Mouse (Mus musculus): ENCODE results near the gene Cpa1. TPM values are rescaled to one million over a fixed set of nuclear protein-coding genes. Genes with fewer than 3 reads are reported as not detected.
A peak's percentile ranks its signal among the peaks of the same experiment; 100 is the strongest.

The Cpa1 gene
- polyA plus RNA-seq, 1 experiment from 2014 or later = 1.7 TPM

GRCm38 (mm10) chr6:30667585-30667984, 28.6 kb downstream of the Cpa1 start:
- Histone ChIP-seq H3K4me2 (ENCODE audit: low read depth, low read length) (no peak overlapping the region), H3K4me3 (ENCODE audit: low read depth, low read length) (no peak overlapping the region), H3K9ac (ENCODE audit: low read depth, low read length) (no peak overlapping the region), H3K27me3 (replicated peaks; ENCODE audit: control insufficient read depth, insufficient read depth, low read length) (no peaks in the 10 kb centered on the region), H3K36me3 (ENCODE audit: control insufficient read depth, insufficient read depth, low read length) (no peaks in the 10 kb centered on the region), H3K4me1 (ENCODE audit: control insufficient read depth, insufficient read depth, low read length) (peaks cover 64% of the 10 kb centered on the region), H3K27ac (replicated peaks; ENCODE audit: low read depth, low read length) (peak overlapping the region; percentile 73), H3K9me3 (ENCODE audit: control insufficient read depth, low read length) (no peaks in the 10 kb centered on the region)
- DNase-seq (ENCODE audit: low spot score) (peak; percentile 81), ATAC-seq (ENCODE audit: low read depth) (peak; percentile 27; the same call in 1 of the 2 replicates)
- 25% methylated on average over 5 of the region's 5 CpGs for WGBS

DNA sequence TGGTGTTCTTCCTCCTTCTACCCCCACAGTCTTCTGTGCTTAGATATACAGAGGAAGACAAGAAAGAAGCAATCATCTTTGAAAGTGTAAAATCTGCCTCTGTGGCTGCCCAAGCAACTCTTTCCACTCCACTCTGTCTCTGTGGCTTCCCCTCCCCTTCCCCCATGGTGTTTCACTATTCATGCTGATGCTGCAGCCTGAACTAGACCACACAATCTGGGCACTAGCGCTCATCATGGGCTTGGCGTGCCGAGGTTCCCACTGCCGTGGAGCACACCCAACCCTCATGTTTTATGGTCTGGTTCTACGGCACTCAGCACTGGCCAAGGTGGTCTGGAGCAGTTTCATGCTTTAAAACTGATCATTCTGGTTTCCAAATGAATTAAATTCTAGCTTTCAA, 32.7 kb downstream of the Cpa1 start:
- Histone ChIP-seq H3K27me3 (replicated peaks; ENCODE audit: control insufficient read depth, insufficient read depth, low read length) (no peaks in the 10 kb centered on the region), H3K9ac (ENCODE audit: low read depth, low read length) (no peak overlapping the region), H3K4me3 (ENCODE audit: low read depth, low read length) (no peak overlapping the region), H3K4me1 (ENCODE audit: control insufficient read depth, insufficient read depth, low read length) (peaks cover 72% of the 10 kb centered on the region), H3K9me3 (ENCODE audit: control insufficient read depth, low read length) (no peaks in the 10 kb centered on the region), H3K27ac (replicated peaks; ENCODE audit: low read depth, low read length) (peak overlapping the region; percentile 98), H3K36me3 (ENCODE audit: control insufficient read depth, insufficient read depth, low read length) (no peaks in the 10 kb centered on the region), H3K4me2 (ENCODE audit: low read depth, low read length) (no peak overlapping the region)
- WGBS = 48% methylated on average over 5 of the region's 5 CpGs
- peak; percentile 87 for DNase-seq (ENCODE audit: low spot score)
- peak; percentile 55 for ATAC-seq (ENCODE audit: low read depth)

- ATAC-seq (ENCODE audit: low read depth) (0 out of 2 replicates have a peak, but pooled peaks have one; percentile 26), DNase-seq (ENCODE audit: low spot score) (peak; percentile 64)
- H3K9me3 ChIP-seq (ENCODE audit: control insufficient read depth, low read length) = no peaks in the 10 kb centered on the region
- peak overlapping the region; percentile 98 for H3K27ac ChIP-seq (replicated peaks; ENCODE audit: low read depth, low read length)
- peak overlapping the region; percentile 11; the same call in 1 of the 2 replicates for H3K4me3 ChIP-seq (ENCODE audit: low read depth, low read length)
- H3K4me2 ChIP-seq (ENCODE audit: low read depth, low read length) = peak overlapping the region; percentile 48
- H3K9ac ChIP-seq (ENCODE audit: low read depth, low read length) = peak overlapping the region; percentile 65; the same call in 1 of the 2 replicates
- WGBS = 19% methylated on average over 14 of the region's 14 CpGs
- H3K4me1 ChIP-seq (ENCODE audit: control insufficient read depth, insufficient read depth, low read length) = peaks cover 63% of the 10 kb centered on the region
- H3K36me3 ChIP-seq (ENCODE audit: control insufficient read depth, insufficient read depth, low read length) = no peaks in the 10 kb centered on the region
- H3K27me3 ChIP-seq (replicated peaks; ENCODE audit: control insufficient read depth, insufficient read depth, low read length) = no peaks in the 10 kb centered on the region
Observed at GRCm38 (mm10) chr6:30673764-30674561, 34.9 kb downstream of the Cpa1 start.

GRCm38 (mm10) chr6:30674714-30675280, 35.8 kb downstream of the Cpa1 start:
- peak; percentile 89 for DNase-seq (ENCODE audit: low spot score)
- Histone ChIP-seq H3K9ac (ENCODE audit: low read depth, low read length) (peak overlapping the region; percentile 65), H3K4me2 (ENCODE audit: low read depth, low read length) (peak overlapping the region; percentile 48), H3K27me3 (replicated peaks; ENCODE audit: control insufficient read depth, insufficient read depth, low read length) (no peaks in the 10 kb centered on the region), H3K4me3 (ENCODE audit: low read depth, low read length) (peak overlapping the region; percentile 11; the same call in 1 of the 2 replicates), H3K36me3 (ENCODE audit: control insufficient read depth, insufficient read depth, low read length) (no peaks in the 10 kb centered on the region), H3K4me1 (ENCODE audit: control insufficient read depth, insufficient read depth, low read length) (peaks cover 61% of the 10 kb centered on the region), H3K9me3 (ENCODE audit: control insufficient read depth, low read length) (no peaks in the 10 kb centered on the region), H3K27ac (replicated peaks; ENCODE audit: low read depth, low read length) (peak overlapping the region; percentile 98)
- 24% methylated on average over 9 of the region's 9 CpGs for WGBS
- peak; percentile 53; the same call in 1 of the 2 replicates for ATAC-seq (ENCODE audit: low read depth)

DNA sequence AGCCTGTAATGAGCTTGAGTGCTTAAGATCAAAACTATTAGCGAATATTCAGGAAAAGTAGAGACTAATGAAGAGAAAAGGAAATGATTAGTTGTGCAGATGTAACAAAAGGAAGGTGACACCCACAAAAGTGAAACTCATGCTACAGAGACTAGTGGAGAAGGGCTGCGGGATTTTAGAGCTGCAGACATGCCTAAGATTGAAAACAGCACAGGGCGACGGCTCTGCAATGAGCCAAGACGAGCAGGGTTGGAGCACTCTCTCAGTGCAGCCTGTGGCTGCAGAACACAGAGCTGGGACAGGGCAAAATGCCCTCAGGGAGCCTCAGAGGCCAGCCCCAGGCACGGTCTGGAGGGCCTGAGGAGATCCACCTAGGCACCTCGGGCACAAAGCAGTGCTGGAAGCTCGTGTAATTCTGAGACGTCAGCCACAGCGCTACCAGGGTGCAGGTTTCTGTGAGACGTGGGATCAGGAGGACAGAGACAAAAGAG, 36.3 kb downstream of the Cpa1 start:
- H3K4me3 ChIP-seq (ENCODE audit: low read depth, low read length) = peak overlapping the region; percentile 8; the same call in 1 of the 2 replicates
- DNase-seq (ENCODE audit: low spot score) (peak; percentile 75), ATAC-seq (ENCODE audit: low read depth) (peak; percentile 61)
- H3K9ac ChIP-seq (ENCODE audit: low read depth, low read length) = peak overlapping the region; percentile 65
- H3K36me3 ChIP-seq (ENCODE audit: control insufficient read depth, insufficient read depth, low read length) = no peaks in the 10 kb centered on the region
- peak overlapping the region; percentile 98 for H3K27ac ChIP-seq (replicated peaks; ENCODE audit: low read depth, low read length)
- peaks cover 62% of the 10 kb centered on the region for H3K4me1 ChIP-seq (ENCODE audit: control insufficient read depth, insufficient read depth, low read length)
- peak overlapping the region; percentile 48 for H3K4me2 ChIP-seq (ENCODE audit: low read depth, low read length)
- 10% methylated on average over 11 of the region's 11 CpGs for WGBS
- no peaks in the 10 kb centered on the region for H3K9me3 ChIP-seq (ENCODE audit: control insufficient read depth, low read length)
- no peaks in the 10 kb centered on the region for H3K27me3 ChIP-seq (replicated peaks; ENCODE audit: control insufficient read depth, insufficient read depth, low read length)

- peaks cover 62% of the 10 kb centered on the region for H3K4me1 ChIP-seq (ENCODE audit: control insufficient read depth, insufficient read depth, low read length)
- H3K27ac ChIP-seq (replicated peaks; ENCODE audit: low read depth, low read length) = peak overlapping the region; percentile 98
- WGBS = 66% methylated on average over 6 of the region's 6 CpGs
Observed at GRCm38 (mm10) chr6:30676506-30676905, 37.5 kb downstream of the Cpa1 start.

DNA sequence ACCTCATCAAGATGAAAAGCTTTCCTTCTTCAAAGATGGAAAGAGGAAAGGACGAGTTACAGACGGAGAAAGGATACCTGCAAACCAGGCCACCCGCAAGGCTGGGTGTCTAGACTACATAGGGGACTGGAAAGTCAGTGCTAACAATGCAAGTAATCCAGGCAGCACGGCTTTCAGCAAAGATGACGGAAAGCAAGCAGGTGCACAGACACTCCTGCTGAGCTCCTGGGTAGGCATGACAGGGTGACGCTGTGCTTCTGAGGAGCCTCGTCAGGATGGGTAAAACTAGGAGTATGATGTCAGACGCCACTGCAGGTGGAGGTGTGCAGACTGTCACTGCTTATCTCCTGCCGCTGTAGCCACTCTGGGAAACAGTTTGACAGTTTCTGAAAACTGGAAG, 38.6 kb downstream of the Cpa1 start:
- 73% methylated on average over 9 of the region's 9 CpGs for WGBS
- Histone ChIP-seq H3K9me3 (ENCODE audit: control insufficient read depth, low read length) (no peaks in the 10 kb centered on the region), H3K9ac (ENCODE audit: low read depth, low read length) (no peak overlapping the region), H3K4me2 (ENCODE audit: low read depth, low read length) (no peak overlapping the region), H3K4me3 (ENCODE audit: low read depth, low read length) (no peak overlapping the region), H3K27ac (replicated peaks; ENCODE audit: low read depth, low read length) (peak overlapping the region; percentile 98; the same call in 1 of the 2 replicates), H3K4me1 (ENCODE audit: control insufficient read depth, insufficient read depth, low read length) (peaks cover 63% of the 10 kb centered on the region), H3K36me3 (ENCODE audit: control insufficient read depth, insufficient read depth, low read length) (no peaks in the 10 kb centered on the region), H3K27me3 (replicated peaks; ENCODE audit: control insufficient read depth, insufficient read depth, low read length) (no peaks in the 10 kb centered on the region)
- ATAC-seq (ENCODE audit: low read depth) = no peak
- no peak for DNase-seq (ENCODE audit: low spot score)

More at GRCm38 (mm10) chr6:30676506-30676905, 37.5 kb downstream of the Cpa1 start:
- Histone ChIP-seq H3K27me3 (replicated peaks; ENCODE audit: control insufficient read depth, insufficient read depth, low read length) (no peaks in the 10 kb centered on the region), H3K4me3 (ENCODE audit: low read depth, low read length) (no peak overlapping the region), H3K4me2 (ENCODE audit: low read depth, low read length) (0 out of 2 replicates have a peak overlapping the region, but pooled peaks have one; percentile 10), H3K9me3 (ENCODE audit: control insufficient read depth, low read length) (no peaks in the 10 kb centered on the region), H3K9ac (ENCODE audit: low read depth, low read length) (no peak overlapping the region), H3K36me3 (ENCODE audit: control insufficient read depth, insufficient read depth, low read length) (no peaks in the 10 kb centered on the region)
- DNase-seq (ENCODE audit: low spot score) (no peak), ATAC-seq (ENCODE audit: low read depth) (no peak)

DNA sequence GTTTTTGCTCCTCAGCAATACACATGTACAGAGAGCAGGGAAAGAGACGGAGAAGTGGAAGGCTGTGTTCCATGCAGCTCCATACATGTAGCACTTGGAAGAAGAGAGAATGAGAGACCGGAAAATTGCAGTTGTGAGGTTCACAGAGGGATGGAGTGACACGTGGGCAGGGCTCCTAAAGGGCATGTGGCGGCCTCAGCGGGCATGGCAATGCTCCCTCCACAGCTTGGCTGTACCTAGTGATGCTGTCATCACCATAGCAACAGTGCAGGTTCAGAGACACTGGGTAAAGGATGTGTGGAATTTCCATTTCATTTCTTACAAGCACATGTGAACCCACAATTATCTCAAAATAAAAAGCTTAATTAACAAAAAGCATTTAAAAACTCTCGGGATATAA, 39.5 kb downstream of the Cpa1 start:
- H3K9me3 ChIP-seq (ENCODE audit: control insufficient read depth, low read length) = no peaks in the 10 kb centered on the region
- no peaks in the 10 kb centered on the region for H3K27me3 ChIP-seq (replicated peaks; ENCODE audit: control insufficient read depth, insufficient read depth, low read length)
- 68% methylated on average over 6 of the region's 6 CpGs for WGBS
- H3K9ac ChIP-seq (ENCODE audit: low read depth, low read length) = no peak overlapping the region
- ATAC-seq (ENCODE audit: low read depth) (no peak), DNase-seq (ENCODE audit: low spot score) (no peak)
- no peak overlapping the region for H3K4me3 ChIP-seq (ENCODE audit: low read depth, low read length)
- no peaks in the 10 kb centered on the region for H3K36me3 ChIP-seq (ENCODE audit: control insufficient read depth, insufficient read depth, low read length)
- H3K4me2 ChIP-seq (ENCODE audit: low read depth, low read length) = 0 out of 2 replicates have a peak overlapping the region, but pooled peaks have one; percentile 10
- peaks cover 64% of the 10 kb centered on the region for H3K4me1 ChIP-seq (ENCODE audit: control insufficient read depth, insufficient read depth, low read length)
- H3K27ac ChIP-seq (replicated peaks; ENCODE audit: low read depth, low read length) = peak overlapping the region; percentile 4; the same call in 1 of the 2 replicates

Measured in embryonic facial prominence, embryonic 14.5 days (tissue).